Mouse (Mus musculus) hindbrain, embryonic 11.5 days (tissue): Measurements from ENCODE around the gene Nisch. TPM values are rescaled to one million over a fixed set of nuclear protein-coding genes. Genes with fewer than 3 reads are reported as not detected.
A peak's percentile ranks its signal among the peaks of the same experiment; 100 is the strongest.

ENCODE experiments used
- ATAC-seq: fragments of 200-750 bp; cut with Nextera tagmentation; 2 replicates; pipeline ENCODE4 v1.8.0; 2017; ENCODE audit warnings: mild to moderate bottlenecking, moderate TSS enrichment, moderate library complexity; ENCODE audit not compliant: low FRiP score
- DNase-seq: peaks from one replicate; pipeline ENCODE4 v3.0.0-alpha.2; 2015; ENCODE audit warnings: low spot score
- H3K27ac ChIP-seq: fragments of 300-500 bp; sonication (generic); 2 replicates; pipeline ENCODE4 v1.5.1; 2014; ENCODE audit warnings: mild to moderate bottlenecking, low read depth, low read length
- H3K27me3 ChIP-seq: fragments of 300-500 bp; sonication (generic); 2 replicates; pipeline ENCODE4 v1.6.1; 2014; ENCODE audit warnings: mild to moderate bottlenecking, low read length, moderate library complexity, mixed read lengths; ENCODE audit not compliant: control insufficient read depth, insufficient read depth
- H3K36me3 ChIP-seq: fragments of 300-500 bp; sonication (generic); 2 replicates; pipeline ENCODE4 v1.6.1; 2014; ENCODE audit warnings: mild to moderate bottlenecking, low read length, moderate library complexity, mixed read lengths; ENCODE audit not compliant: control insufficient read depth, insufficient read depth
- H3K4me1 ChIP-seq: fragments of 300-500 bp; sonication (generic); replicated peaks from 2 replicates; pipeline ENCODE4 v1.6.1; 2014; ENCODE audit warnings: low read length, mixed read lengths; ENCODE audit not compliant: control insufficient read depth, insufficient read depth
- H3K4me2 ChIP-seq: fragments of 300-500 bp; sonication (generic); replicated peaks from 2 replicates; pipeline ENCODE4 v1.6.1; 2014; ENCODE audit warnings: mild to moderate bottlenecking, low read depth, low read length
- H3K4me3 ChIP-seq: fragments of 300-500 bp; sonication (generic); 2 replicates; pipeline ENCODE4 v1.5.1; 2014; ENCODE audit warnings: low read depth, low read length
- H3K9ac ChIP-seq: fragments of 300-500 bp; sonication (generic); 2 replicates; pipeline ENCODE4 v1.6.1; 2014; ENCODE audit warnings: low read depth, low read length
- H3K9me3 ChIP-seq: fragments of 300-500 bp; sonication (generic); 2 replicates; pipeline ENCODE4 v1.6.1; 2016; ENCODE audit warnings: low read length; ENCODE audit not compliant: control insufficient read depth
- WGBS: fragments of 180-500 bp; shearing (Covaris S2); extraction: QIAGEN DNeasy Blood & Tissue Kit; methylation state at CpG from one replicate; pipeline ENCODE4 v1.1.7; 2014; 5-methylcytosine and 5-hydroxymethylcytosine counted together
- polyA plus RNA-seq: library from polyadenylated mRNA; unstranded; fragments of >200 nt; fragmentation: Nextera tagmentation; extraction: Ambion mirVana; gene quantifications from 2 replicates; pipeline ENCODE4 v1.2.1, GENCODE M21; 2014

The Nisch gene
- polyA plus RNA-seq, 1 experiment from 2014 or later = 305 TPM

GRCm38 (mm10) chr14:31230442-31230841, 13.7 kb upstream of the Nisch start:
- no peaks in the 10 kb centered on the region for H3K27me3 ChIP-seq
- H3K4me1 ChIP-seq = no peaks in the 10 kb centered on the region
- no peak overlapping the region for H3K9ac ChIP-seq
- WGBS = 76% methylated on average over 8 of the region's 8 CpGs
- H3K4me2 ChIP-seq = no peak overlapping the region
- no peak for DNase-seq
- H3K4me3 ChIP-seq = no peak overlapping the region
- H3K27ac ChIP-seq = no peak overlapping the region
- H3K36me3 ChIP-seq = no peaks in the 10 kb centered on the region
- ATAC-seq = no peak
- no peaks in the 10 kb centered on the region for H3K9me3 ChIP-seq

GRCm38 (mm10) chr14:31228234-31228633, 11.5 kb upstream of the Nisch start:
- Histone ChIP-seq H3K4me3 (no peak overlapping the region), H3K4me1 (no peaks in the 10 kb centered on the region), H3K9me3 (no peaks in the 10 kb centered on the region), H3K27me3 (no peaks in the 10 kb centered on the region), H3K4me2 (no peak overlapping the region), H3K36me3 (no peaks in the 10 kb centered on the region), H3K9ac (no peak overlapping the region), H3K27ac (no peak overlapping the region)
- no peak for DNase-seq
- ATAC-seq = no peak
- 76% methylated on average over 6 of the region's 6 CpGs for WGBS

GRCm38 (mm10) chr14:31226978-31227377, 10.2 kb upstream of the Nisch start:
- DNase-seq = no peak
- no peaks in the 10 kb centered on the region for H3K27me3 ChIP-seq
- no peak overlapping the region for H3K9ac ChIP-seq
- no peak for ATAC-seq
- no peak overlapping the region for H3K27ac ChIP-seq
- H3K9me3 ChIP-seq = no peaks in the 10 kb centered on the region
- no peaks in the 10 kb centered on the region for H3K4me1 ChIP-seq
- no peak overlapping the region for H3K4me3 ChIP-seq
- H3K36me3 ChIP-seq = no peaks in the 10 kb centered on the region
- 71% methylated on average over 4 of the region's 4 CpGs for WGBS
- H3K4me2 ChIP-seq = no peak overlapping the region

GRCm38 (mm10) chr14:31217666-31218065, 920 bp upstream of the Nisch start, which contains the start of gene Sema3g:
TSS of gene Sema3g (plus strand) at chr14:31217860.
- H3K4me2 ChIP-seq = 0 out of 2 replicates have a peak within 1 kb of the TSS, but pooled peaks have one; percentile 15
- 15% methylated on average over 11 of the region's 11 CpGs for WGBS

GRCm38 (mm10) chr14:31215157-31216002, 1.4 kb downstream of the Nisch start:
- H3K9me3 ChIP-seq = no peaks in the 10 kb centered on the region
- H3K9ac ChIP-seq = no peak overlapping the region
- WGBS = 30% methylated on average over 15 of the region's 15 CpGs
- H3K4me1 ChIP-seq = peaks cover 6% of the 10 kb centered on the region; the same call in 1 of the 2 replicates
- H3K27ac ChIP-seq = no peak overlapping the region
- no peak overlapping the region for H3K4me2 ChIP-seq
- ATAC-seq (peak; percentile 55), DNase-seq (peak; percentile 77)
- no peaks in the 10 kb centered on the region for H3K36me3 ChIP-seq
- no peak overlapping the region for H3K4me3 ChIP-seq
- no peaks in the 10 kb centered on the region for H3K27me3 ChIP-seq

More at GRCm38 (mm10) chr14:31217666-31218065, 920 bp upstream of the Nisch start, which contains the start of gene Sema3g:
- no peaks in the 10 kb centered on the region for H3K9me3 ChIP-seq
- no peak within 1 kb of the TSS for H3K4me3 ChIP-seq
- H3K9ac ChIP-seq = no peak within 1 kb of the TSS
- H3K36me3 ChIP-seq = no peaks in the 10 kb centered on the region
- peaks cover 6% of the 10 kb centered on the region; the same call in 1 of the 2 replicates for H3K4me1 ChIP-seq
- no peak within 1 kb of the TSS for H3K27ac ChIP-seq
- DNase-seq (peak; percentile 72), ATAC-seq (peak; percentile 68)
- no peaks in the 10 kb centered on the region for H3K27me3 ChIP-seq

GRCm38 (mm10) chr14:31214684-31215083, 2.1 kb downstream of the Nisch start:
- ATAC-seq (no peak), DNase-seq (no peak)
- no peaks in the 10 kb centered on the region for H3K36me3 ChIP-seq
- no peak overlapping the region for H3K4me2 ChIP-seq
- H3K9me3 ChIP-seq = no peaks in the 10 kb centered on the region
- no peak overlapping the region for H3K9ac ChIP-seq
- no peak overlapping the region for H3K27ac ChIP-seq
- H3K4me3 ChIP-seq = no peak overlapping the region
- H3K27me3 ChIP-seq = no peaks in the 10 kb centered on the region
- H3K4me1 ChIP-seq = peaks cover 6% of the 10 kb centered on the region; the same call in 1 of the 2 replicates
- whole genome bisulfite sequencing = 92% methylated on average over 3 of the region's 3 CpGs

GRCm38 (mm10) chr14:31213868-31214267, 2.9 kb downstream of the Nisch start:
- no peak overlapping the region for H3K4me2 ChIP-seq
- no peak overlapping the region for H3K9ac ChIP-seq
- H3K27me3 ChIP-seq = no peaks in the 10 kb centered on the region
- H3K4me1 ChIP-seq = peaks cover 6% of the 10 kb centered on the region; the same call in 1 of the 2 replicates
- DNase-seq = no peak
- no peak for ATAC-seq
- 76% methylated on average over 8 of the region's 8 CpGs for WGBS
- H3K27ac ChIP-seq = no peak overlapping the region
- no peaks in the 10 kb centered on the region for H3K36me3 ChIP-seq
- H3K9me3 ChIP-seq = no peaks in the 10 kb centered on the region
- H3K4me3 ChIP-seq = no peak overlapping the region

- H3K36me3 ChIP-seq = no peaks in the 10 kb centered on the region
- H3K27me3 ChIP-seq = no peaks in the 10 kb centered on the region
- no peak overlapping the region for H3K9ac ChIP-seq
- H3K9me3 ChIP-seq = no peaks in the 10 kb centered on the region
- H3K4me1 ChIP-seq = peaks cover 2% of the 10 kb centered on the region; the same call in 1 of the 2 replicates
- ATAC-seq (no peak), DNase-seq (no peak)
- WGBS = 83% methylated on average over 3 of the region's 3 CpGs
- no peak overlapping the region for H3K27ac ChIP-seq
- H3K4me3 ChIP-seq = no peak overlapping the region
- no peak overlapping the region for H3K4me2 ChIP-seq
Observed at GRCm38 (mm10) chr14:31212499-31212898, 4.2 kb downstream of the Nisch start.

GRCm38 (mm10) chr14:31211854-31212253, 4.9 kb downstream of the Nisch start:
- H3K9ac ChIP-seq = no peak overlapping the region
- H3K27ac ChIP-seq = no peak overlapping the region
- no peak overlapping the region for H3K4me3 ChIP-seq
- H3K9me3 ChIP-seq = no peaks in the 10 kb centered on the region
- H3K4me2 ChIP-seq = no peak overlapping the region
- ATAC-seq (no peak), DNase-seq (no peak)
- H3K4me1 ChIP-seq = no peaks in the 10 kb centered on the region; the same call in 1 of the 2 replicates
- 90% methylated on average over 6 of the region's 6 CpGs for WGBS
- no peaks in the 10 kb centered on the region for H3K27me3 ChIP-seq
- no peaks in the 10 kb centered on the region for H3K36me3 ChIP-seq
